Mouse (Mus musculus) fibroblast of lung, adult 2 months (primary cell): ENCODE results near the gene Cntn1.

Source experiments
- DNase-seq: peaks from one replicate; pipeline ENCODE4 v3.0.0-alpha.2; 2011; ENCODE audit warnings: low read depth

The Cntn1 gene

GRCm38 (mm10) chr15:92141972-92142371 is 91.0 kb downstream of the Cntn1 start:
- no peak for DNase-seq

- DNase-seq: no peak
Observed at GRCm38 (mm10) chr15:92154921-92155320, 104.0 kb downstream of the Cntn1 start.

- DNase-seq: no peak
Observed at GRCm38 (mm10) chr15:92160855-92161162, 109.8 kb downstream of the Cntn1 start.

DNA sequence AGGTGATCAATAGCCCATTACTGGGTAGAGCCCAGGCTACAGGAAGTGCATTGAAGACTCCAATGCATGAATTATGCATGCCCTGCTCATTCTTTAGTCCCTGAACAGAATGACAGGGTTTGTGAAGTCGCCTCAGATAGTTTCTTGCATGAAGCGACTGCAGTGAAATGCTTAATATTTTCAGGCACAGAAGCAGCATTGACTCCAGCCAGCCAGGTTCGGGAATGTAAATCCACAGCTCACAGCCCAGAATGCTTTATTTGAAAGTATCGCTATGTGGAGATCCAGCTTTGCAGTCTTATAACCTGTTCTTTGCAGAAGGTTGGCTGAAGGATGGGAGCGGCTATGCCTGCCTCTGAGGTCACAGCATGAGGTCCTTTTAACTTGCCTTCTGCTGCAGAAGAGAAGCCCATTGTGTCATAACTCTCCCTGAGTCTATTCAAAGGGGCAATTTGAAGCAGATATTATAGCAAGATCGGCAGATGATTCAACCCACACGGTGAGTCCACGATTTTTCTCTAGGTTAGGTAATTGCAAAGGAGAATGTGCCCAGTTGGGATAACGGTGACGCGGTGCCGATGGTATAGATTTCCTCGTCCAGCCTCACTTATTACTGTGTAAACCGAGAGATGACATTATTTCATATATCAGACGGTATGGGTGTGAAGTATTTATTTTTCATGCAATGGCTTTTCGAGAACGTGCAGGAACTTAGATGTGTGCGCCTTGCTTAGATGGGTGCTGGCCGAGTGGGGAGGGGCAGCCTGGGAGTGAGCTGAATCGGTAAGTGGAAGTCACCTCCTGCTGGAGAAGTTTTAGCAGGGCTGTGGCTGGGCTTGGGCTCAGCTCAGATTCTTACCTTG is 110.4 kb downstream of the Cntn1 start:
- no peak for DNase-seq

GRCm38 (mm10) chr15:92162835-92163234 is 111.9 kb downstream of the Cntn1 start:
- no peak for DNase-seq

GRCm38 (mm10) chr15:92164127-92164526 is 113.2 kb downstream of the Cntn1 start:
- DNase-seq: no peak

GRCm38 (mm10) chr15:92166266-92166665 is 115.3 kb downstream of the Cntn1 start:
- no peak for DNase-seq

DNA sequence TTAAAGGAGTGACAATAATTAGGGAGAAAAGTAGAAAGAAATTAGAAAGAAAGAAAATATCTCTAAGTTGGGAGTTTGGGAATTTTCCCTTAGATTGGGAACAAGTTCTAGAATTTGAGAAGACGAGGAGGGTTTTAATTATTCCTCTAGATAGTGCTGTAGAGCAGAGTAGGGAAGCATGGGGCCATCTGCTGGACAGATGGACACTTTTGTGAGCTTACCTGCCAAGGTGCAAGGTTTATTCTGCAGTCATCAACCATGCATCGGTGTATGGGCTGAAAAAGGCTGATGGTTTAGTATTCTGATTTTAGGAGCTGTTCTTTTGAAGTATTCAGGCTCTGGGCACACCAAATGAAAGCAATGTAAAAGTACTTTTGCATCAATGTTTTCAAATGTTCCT is 124.8 kb downstream of the Cntn1 start:
- no peak for DNase-seq

- no peak for DNase-seq
Observed at GRCm38 (mm10) chr15:92177413-92177812, 126.4 kb downstream of the Cntn1 start.

GRCm38 (mm10) chr15:92185484-92185883 is 134.5 kb downstream of the Cntn1 start:
- DNase-seq: no peak

- peak; percentile 34 for DNase-seq
Observed at GRCm38 (mm10) chr15:92190000-92190399, 139.0 kb downstream of the Cntn1 start.

GRCm38 (mm10) chr15:92200326-92200985 is 149.5 kb downstream of the Cntn1 start:
- DNase-seq: no peak

DNA sequence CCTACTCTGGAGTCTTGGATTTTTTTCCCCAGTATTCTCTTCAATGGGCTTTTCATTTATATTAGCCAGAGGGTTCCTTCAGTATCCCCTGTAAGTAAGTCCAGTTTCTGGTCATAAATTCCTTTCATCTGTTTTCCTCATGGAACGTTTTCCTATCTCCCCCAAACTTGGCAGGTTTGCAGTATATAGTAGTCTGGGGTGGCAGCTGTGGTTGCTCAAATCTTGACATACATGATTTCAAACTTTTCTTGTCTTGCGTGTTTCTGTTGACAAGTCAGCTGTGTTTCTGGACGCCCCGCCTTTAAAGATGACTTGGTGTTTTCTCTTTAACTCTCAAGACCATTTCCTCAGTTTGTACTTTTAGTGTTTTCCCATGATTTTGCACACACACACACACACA is 155.7 kb downstream of the Cntn1 start:
- DNase-seq: no peak

- no peak for DNase-seq
Observed at GRCm38 (mm10) chr15:92209778-92210177, 158.8 kb downstream of the Cntn1 start.

GRCm38 (mm10) chr15:92210486-92211235 is 159.7 kb downstream of the Cntn1 start:
- DNase-seq: no peak

GRCm38 (mm10) chr15:92215841-92216240 is 164.9 kb downstream of the Cntn1 start:
- no peak for DNase-seq

DNA sequence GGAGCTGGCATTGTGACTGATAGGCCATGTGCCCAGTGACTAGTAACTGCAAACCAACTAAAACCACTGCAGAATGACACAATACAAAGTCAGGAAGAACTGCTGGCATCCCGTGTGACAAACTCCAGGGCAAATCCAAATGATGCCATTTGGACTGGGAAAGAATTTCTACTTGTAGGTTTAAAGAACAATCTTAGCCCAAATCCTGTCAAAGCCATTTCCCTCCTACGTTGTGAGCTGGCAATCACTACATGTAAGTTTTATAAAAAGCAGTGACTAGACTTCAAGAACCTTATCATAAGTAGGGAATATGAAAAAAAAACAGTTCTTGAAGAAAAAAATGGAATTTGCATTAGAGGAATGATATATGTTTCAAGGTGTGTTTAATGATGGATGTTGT is 170.5 kb downstream of the Cntn1 start:
- DNase-seq: no peak

DNA sequence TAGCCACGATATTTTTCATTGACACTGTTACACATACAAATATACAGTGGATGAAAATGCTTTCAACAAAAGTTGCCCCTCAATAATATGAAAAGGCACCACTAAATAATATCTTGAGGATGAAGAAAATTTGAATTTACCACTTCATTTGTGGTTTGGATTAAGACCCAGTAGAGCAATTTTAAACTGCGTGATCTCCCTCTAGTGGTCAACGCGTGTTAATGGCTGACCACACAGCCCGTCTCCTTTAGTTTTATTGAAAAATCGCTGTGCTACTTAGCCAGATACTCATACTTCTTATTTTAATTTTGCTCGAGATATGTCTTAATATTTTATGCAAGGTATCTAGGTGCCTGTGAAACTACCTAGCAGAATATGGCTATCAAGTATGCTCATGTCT is 180.4 kb downstream of the Cntn1 start:
- peak; percentile 1 for DNase-seq

- no peak for DNase-seq
Observed at GRCm38 (mm10) chr15:92235836-92236235, 184.9 kb downstream of the Cntn1 start.

DNA sequence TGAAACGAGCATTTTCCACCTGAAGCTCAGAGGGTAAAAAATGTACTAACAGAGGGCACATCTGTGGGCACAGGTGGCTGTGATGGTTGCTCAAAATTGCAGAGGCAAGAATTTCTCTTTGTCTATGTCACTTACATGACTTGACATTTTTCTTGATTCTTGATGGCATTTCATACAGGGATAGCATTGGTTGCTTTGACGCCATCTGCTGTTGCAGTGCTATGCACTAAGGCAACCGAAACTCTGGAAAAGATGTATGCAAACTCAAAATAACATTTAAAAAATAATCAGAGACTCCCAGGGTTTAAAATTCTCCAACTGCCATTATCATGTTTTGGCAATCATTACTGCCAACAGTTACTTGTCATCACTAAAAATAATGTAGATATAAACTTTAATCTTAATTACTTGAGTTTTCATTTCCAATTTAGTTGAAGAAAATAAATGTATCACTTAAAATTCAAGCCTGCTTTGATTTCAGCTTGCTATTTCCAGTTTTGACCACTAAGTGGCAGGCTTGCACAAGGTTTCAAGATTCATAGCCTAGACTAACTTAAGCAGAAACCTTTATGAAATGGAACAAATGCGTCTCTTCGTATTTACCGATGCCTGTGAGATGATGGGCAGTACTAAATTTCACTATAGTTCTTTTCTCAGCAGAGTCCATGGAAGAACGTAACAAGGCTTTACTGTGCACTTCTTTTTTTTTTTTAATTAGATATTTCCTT is 214.2 kb downstream of the Cntn1 start:
- peak; percentile 62 for DNase-seq

DNA sequence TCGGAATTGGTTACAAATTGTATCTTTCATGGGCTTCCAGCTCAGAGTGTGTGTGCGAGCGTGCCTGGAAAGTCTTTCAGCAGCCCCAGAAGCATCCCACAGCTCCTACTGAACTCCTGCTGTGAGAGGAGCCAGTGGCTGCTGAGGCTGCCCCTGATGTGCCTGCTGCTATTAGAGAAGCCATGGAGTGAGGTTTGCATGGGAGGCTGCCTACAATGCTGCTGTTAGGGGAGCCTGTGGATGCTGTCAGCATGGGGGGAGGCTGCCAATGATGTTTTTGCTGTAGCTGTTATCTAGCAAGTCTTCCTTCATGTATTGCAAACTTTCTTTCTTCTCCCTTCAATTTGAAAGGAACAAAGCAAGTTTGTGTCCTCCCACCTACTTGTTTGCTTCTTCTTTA is 217.4 kb downstream of the Cntn1 start:
- DNase-seq: no peak

- DNase-seq: peak; percentile 84
Observed at GRCm38 (mm10) chr15:92268741-92269322, 217.9 kb downstream of the Cntn1 start.
